Mouse (Mus musculus): ENCODE results near the gene Armc5.

DNA sequence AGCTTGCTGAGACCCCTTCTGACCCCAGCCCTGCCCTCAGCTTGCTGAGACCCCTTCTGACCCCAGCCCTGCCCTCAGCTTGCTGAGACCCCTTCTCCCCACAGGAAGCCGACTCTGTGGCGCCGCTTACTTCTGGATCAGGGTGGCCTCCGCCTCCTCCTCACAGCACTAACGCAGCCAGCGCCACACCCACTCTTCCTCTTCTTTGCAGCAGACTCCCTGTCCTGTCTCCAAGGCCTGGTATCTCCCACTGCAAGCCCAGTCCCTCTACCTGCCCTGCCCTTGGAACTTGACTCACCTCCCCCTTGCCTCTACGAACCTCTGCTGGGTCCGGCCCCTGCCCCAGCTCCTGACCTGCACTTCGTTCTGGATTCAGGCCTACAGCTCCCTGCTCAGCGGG lies 6.8 kb downstream of the Armc5 start:
- TF ChIP-seq CTCF (IDR thresholded peaks at IDR 0.05; ENCODE audit: control insufficient read depth, insufficient read depth, insufficient read length) (no peak), MAX (IDR thresholded peaks at IDR 0.05) (no peak), MYOG (IDR thresholded peaks at IDR 0.05; ENCODE audit: control insufficient read depth, extremely low read depth, insufficient read length) (no peak), MYOD1 (IDR thresholded peaks at IDR 0.05; ENCODE audit: control insufficient read depth, insufficient read length, low read depth) (no peak), USF1 (IDR thresholded peaks at IDR 0.05; ENCODE audit: low read depth) (no peak)

Measured in C2C12 (cell line).